Mouse (Mus musculus): Measurements from ENCODE around the gene 2810004N23Rik.

DNA sequence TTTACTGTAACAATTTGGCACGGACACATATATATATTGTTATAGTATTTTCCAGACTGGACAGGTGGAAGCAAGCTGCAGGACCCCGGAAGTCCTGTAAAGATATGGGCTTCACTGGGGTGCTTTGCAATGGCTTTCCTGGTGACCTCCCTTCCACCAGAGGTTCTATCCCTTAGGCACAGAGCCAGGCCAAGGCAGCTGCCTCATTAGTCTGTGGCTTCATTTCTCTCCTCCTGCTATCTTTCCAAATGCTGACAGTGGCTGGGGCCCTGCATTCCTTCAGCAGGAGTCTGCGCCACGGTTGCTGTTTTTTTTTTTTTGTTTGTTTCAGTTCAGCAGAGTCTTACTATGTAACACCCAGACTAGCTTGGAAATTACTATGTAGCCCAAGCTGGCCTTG lies 71.2 kb downstream of the 2810004N23Rik start:
- TF ChIP-seq CTCF (IDR thresholded peaks at IDR 0.05; ENCODE audit: low read depth) (no peak), EP300 (IDR thresholded peaks at IDR 0.05; ENCODE audit: low read depth) (no peak)
